Mouse (Mus musculus): ENCODE results near the gene Eps15. TPM values are rescaled to one million over a fixed set of nuclear protein-coding genes. Genes with fewer than 3 reads are reported as not detected.
"Not testable (repeated sequence)": the region's sequence is repeated elsewhere in the genome, so short reads cannot be mapped to it uniquely, and the experiment has no call there.

The Eps15 gene
- total RNA-seq, 2 experiments from 2014 or later, result 45.7 to 51.3 TPM

- intact Hi-C loops (cut with DNase I), result no loop called here
- no peak for DNase-seq
Observed at GRCm38 (mm10) chr4:109393902-109394301, 113.8 kb downstream of the Eps15 start.

GRCm38 (mm10) chr4:109394314-109395074 is 114.4 kb downstream of the Eps15 start:
- intact Hi-C loops (cut with DNase I), result no loop called here
- DNase-seq, result no peak

- intact Hi-C loops (cut with DNase I), result no loop called here
Observed at GRCm38 (mm10) chr4:109400366-109400980, 120.4 kb downstream of the Eps15 start.

GRCm38 (mm10) chr4:109401176-109401689 is 121.2 kb downstream of the Eps15 start:
- no peak for DNase-seq
- intact Hi-C loops (cut with DNase I), result no loop called here

More at GRCm38 (mm10) chr4:109400366-109400980, 120.4 kb downstream of the Eps15 start:
- DNase-seq, result no peak

- intact Hi-C loops (cut with DNase I); DNase-seq: not testable (repeated sequence)
Observed at GRCm38 (mm10) chr4:109404908-109405307, 124.8 kb downstream of the Eps15 start.

- intact Hi-C loops (cut with DNase I), result no loop called here
- DNase-seq, result no peak
Observed at GRCm38 (mm10) chr4:109405415-109405814, 125.3 kb downstream of the Eps15 start.

- intact Hi-C loops (cut with DNase I), result no loop called here
Observed at GRCm38 (mm10) chr4:109406054-109406485, 126.0 kb downstream of the Eps15 start.

GRCm38 (mm10) chr4:109406486-109407175 is 126.6 kb downstream of the Eps15 start, which contains the start of gene Ttc39a:
TSS of gene Ttc39a (plus strand) at chr4:109406623.
- intact Hi-C loops (cut with DNase I), result no loop called here
- peak; percentile 46 to 56 for DNase-seq

More at GRCm38 (mm10) chr4:109406054-109406485, 126.0 kb downstream of the Eps15 start:
- DNase-seq, result peak; percentile 68 to 71

GRCm38 (mm10) chr4:109407176-109407520 is 127.1 kb downstream of the Eps15 start:
- intact Hi-C loops (cut with DNase I), result no loop called here
- no peak for DNase-seq

- DNase-seq, result no peak
- intact Hi-C loops (cut with DNase I), result no loop called here
Observed at GRCm38 (mm10) chr4:109407701-109408485, 127.8 kb downstream of the Eps15 start.

GRCm38 (mm10) chr4:109410681-109411376 is 130.8 kb downstream of the Eps15 start:
- DNase-seq, result no peak
- intact Hi-C loops (cut with DNase I), result no loop called here

GRCm38 (mm10) chr4:109411377-109411967 is 131.4 kb downstream of the Eps15 start:
- intact Hi-C loops (cut with DNase I), result no loop called here
- no peak for DNase-seq

GRCm38 (mm10) chr4:109412233-109412632 is 132.2 kb downstream of the Eps15 start:
- intact Hi-C loops (cut with DNase I), result no loop called here
- DNase-seq, result no peak

GRCm38 (mm10) chr4:109417998-109418397 is 137.9 kb downstream of the Eps15 start:
- no peak for DNase-seq
- intact Hi-C loops (cut with DNase I), result no loop called here

GRCm38 (mm10) chr4:109419017-109419416 is 138.9 kb downstream of the Eps15 start:
- DNase-seq, result no peak
- intact Hi-C loops (cut with DNase I), result no loop called here

GRCm38 (mm10) chr4:109419563-109419962 is 139.5 kb downstream of the Eps15 start:
- DNase-seq, result no peak
- intact Hi-C loops (cut with DNase I), result no loop called here

GRCm38 (mm10) chr4:109420138-109420795 is 140.2 kb downstream of the Eps15 start:
- intact Hi-C loops (cut with DNase I), result no loop called here
- no peak for DNase-seq

- no peak for DNase-seq
- intact Hi-C loops (cut with DNase I), result no loop called here
Observed at GRCm38 (mm10) chr4:109421608-109422007, 141.5 kb downstream of the Eps15 start.

GRCm38 (mm10) chr4:109422436-109422835 is 142.4 kb downstream of the Eps15 start:
- DNase-seq, result no peak

More at GRCm38 (mm10) chr4:109422436-109422835, 142.4 kb downstream of the Eps15 start:
- intact Hi-C loops (cut with DNase I), result no loop called here

Measured in heart, postnatal 36 days (tissue).